Mouse (Mus musculus) hindbrain, postnatal 0 days (tissue): ENCODE measurements around the gene Dlx6. TPM values are rescaled to one million over a fixed set of nuclear protein-coding genes. Genes with fewer than 3 reads are reported as not detected.

Experiments used
- ATAC-seq: fragments of 200-750 bp; cut with Nextera tagmentation; 2 replicates; pipeline ENCODE4 v1.8.0; 2017; ENCODE audit warnings: mild to moderate bottlenecking, moderate TSS enrichment, moderate library complexity
- DNase-seq: peaks from one replicate; pipeline ENCODE4 v3.0.0-alpha.2; 2015; ENCODE audit warnings: low spot score
- H3K27ac ChIP-seq: fragments of 300-500 bp; sonication (generic); 2 replicates; pipeline ENCODE4 v1.5.1; 2014; ENCODE audit warnings: mild to moderate bottlenecking
- H3K27me3 ChIP-seq: fragments of 300-500 bp; sonication (generic); 2 replicates; pipeline ENCODE4 v1.6.1; 2014; ENCODE audit warnings: low read length, mixed read lengths; ENCODE audit not compliant: insufficient read depth
- H3K36me3 ChIP-seq: fragments of 300-500 bp; sonication (generic); 2 replicates; pipeline ENCODE4 v1.6.1; 2014; ENCODE audit warnings: low read length, mixed read lengths; ENCODE audit not compliant: insufficient read depth
- H3K4me1 ChIP-seq: fragments of 300-500 bp; sonication (generic); 2 replicates; pipeline ENCODE4 v1.6.1; 2014; ENCODE audit warnings: antibody characterized with exemption, low read length, mixed read lengths; ENCODE audit not compliant: insufficient read depth
- H3K4me2 ChIP-seq: fragments of 300-500 bp; sonication (generic); 2 replicates; pipeline ENCODE4 v1.6.1; 2014; ENCODE audit warnings: low read depth, mild to moderate bottlenecking, low read length, moderate library complexity, mixed read lengths
- H3K4me3 ChIP-seq: fragments of 300-500 bp; sonication (generic); 2 replicates; pipeline ENCODE4 v1.5.1; 2014; ENCODE audit warnings: low read length
- H3K9ac ChIP-seq: fragments of 300-500 bp; sonication (generic); replicated peaks from 2 replicates; pipeline ENCODE4 v1.6.1; 2014; ENCODE audit warnings: mild to moderate bottlenecking, low read length, moderate library complexity, mixed read lengths
- H3K9me3 ChIP-seq: fragments of 300-500 bp; sonication (generic); 2 replicates; pipeline ENCODE4 v1.6.1; 2016; ENCODE audit warnings: low read length, mixed read lengths
- CTCF ChIP-seq: IDR thresholded peaks from 2 replicates; pipeline ENCODE4 v1.5.1; 2016; ENCODE audit warnings: antibody characterized with exemption, control low read depth, low read depth
- WGBS: fragments of 180-500 bp; shearing (Covaris S2); extraction: QIAGEN DNeasy Blood & Tissue Kit; methylation state at CpG from one replicate; pipeline ENCODE4 v1.1.7; 2014; 5-methylcytosine and 5-hydroxymethylcytosine counted together
- polyA plus RNA-seq: library from polyadenylated mRNA; unstranded; fragments of >200 nt; fragmentation: Nextera tagmentation; extraction: Ambion mirVana; gene quantifications from 2 replicates; pipeline ENCODE4 v1.2.1, GENCODE M21; 2015
- total RNA-seq: library from RNA; depleted of rRNA; stranded (reverse); fragments of >200 nt; gene quantifications from 2 replicates; pipeline ENCODE4 v1.2.3, GENCODE M21; 2014; rRNA removed

Dlx6 gene
- total RNA-seq (not detected in 2 replicates), polyA plus RNA-seq (not detected in 2 replicates)

GRCm38 (mm10) chr6:6863160-6863870 is at the start of gene Dlx6:
TSS of gene Dlx6 (plus strand) at chr6:6863334.
- no peaks in the 10 kb centered on the region for H3K4me1 ChIP-seq
- peak within 1 kb of the TSS; percentile 54 for H3K4me2 ChIP-seq
- H3K27ac ChIP-seq, result no peak within 1 kb of the TSS
- H3K27me3 ChIP-seq, result peaks cover 86% of the 10 kb centered on the region
- DNase-seq, result peak; percentile 20
- no peak for TF ChIP-seq CTCF
- no peaks in the 10 kb centered on the region for H3K9me3 ChIP-seq
- no peak within 1 kb of the TSS for H3K9ac ChIP-seq
- H3K4me3 ChIP-seq, result peak within 1 kb of the TSS; percentile 31
- ATAC-seq, result peak; percentile 62
- under 1% methylated on average over 33 of the region's 52 CpGs for WGBS
- H3K36me3 ChIP-seq, result no peaks in the 10 kb centered on the region

- DNase-seq (no peak), ATAC-seq (no peak)
- no peak for TF ChIP-seq CTCF
- WGBS, result 85% methylated on average over 6 of the region's 6 CpGs
- H3K9me3 ChIP-seq, result no peaks in the 10 kb centered on the region
- H3K27me3 ChIP-seq, result no peaks in the 10 kb centered on the region
- no peaks in the 10 kb centered on the region for H3K4me1 ChIP-seq
- H3K4me2 ChIP-seq, result no peak overlapping the region
- no peak overlapping the region for H3K9ac ChIP-seq
- H3K27ac ChIP-seq, result no peak overlapping the region
- H3K4me3 ChIP-seq, result no peak overlapping the region
- H3K36me3 ChIP-seq, result no peaks in the 10 kb centered on the region
These were observed 46.3 kb upstream of the Dlx6 start for GRCm38 (mm10) chr6:6816821-6817220.

GRCm38 (mm10) chr6:6818036-6818788 is 44.9 kb upstream of the Dlx6 start:
- Histone ChIP-seq H3K27ac (no peak overlapping the region), H3K4me3 (no peak overlapping the region), H3K4me2 (no peak overlapping the region), H3K27me3 (no peaks in the 10 kb centered on the region), H3K9me3 (no peaks in the 10 kb centered on the region), H3K36me3 (no peaks in the 10 kb centered on the region), H3K4me1 (no peaks in the 10 kb centered on the region), H3K9ac (no peak overlapping the region)
- 55% methylated on average over 8 of the region's 9 CpGs for WGBS
- DNase-seq (no peak), ATAC-seq (0 out of 2 replicates have a peak, but pooled peaks have one; percentile 29)
- TF ChIP-seq CTCF, result no peak

GRCm38 (mm10) chr6:6819134-6819533 is 44.0 kb upstream of the Dlx6 start:
- Histone ChIP-seq H3K27ac (no peak overlapping the region), H3K4me3 (no peak overlapping the region), H3K4me2 (no peak overlapping the region), H3K4me1 (no peaks in the 10 kb centered on the region), H3K36me3 (no peaks in the 10 kb centered on the region), H3K9ac (no peak overlapping the region), H3K27me3 (no peaks in the 10 kb centered on the region), H3K9me3 (no peaks in the 10 kb centered on the region)
- DNase-seq (no peak), ATAC-seq (no peak)
- no peak for TF ChIP-seq CTCF
- 23% methylated on average over 7 of the region's 7 CpGs for WGBS

GRCm38 (mm10) chr6:6825313-6825712 is 37.8 kb upstream of the Dlx6 start:
- DNase-seq (no peak), ATAC-seq (no peak)
- Histone ChIP-seq H3K4me3 (no peak overlapping the region), H3K9me3 (no peaks in the 10 kb centered on the region), H3K9ac (no peak overlapping the region), H3K27ac (no peak overlapping the region), H3K27me3 (no peaks in the 10 kb centered on the region), H3K4me1 (no peaks in the 10 kb centered on the region), H3K36me3 (no peaks in the 10 kb centered on the region), H3K4me2 (no peak overlapping the region)
- no peak for TF ChIP-seq CTCF

GRCm38 (mm10) chr6:6826861-6827260 is 36.3 kb upstream of the Dlx6 start:
- no peak for ATAC-seq
- 88% methylated on average over 1 of the region's 1 CpGs for WGBS

GRCm38 (mm10) chr6:6830446-6830845 is 32.7 kb upstream of the Dlx6 start:
- Histone ChIP-seq H3K4me1 (no peaks in the 10 kb centered on the region), H3K4me3 (no peak overlapping the region), H3K9ac (no peak overlapping the region), H3K27ac (no peak overlapping the region), H3K36me3 (no peaks in the 10 kb centered on the region), H3K27me3 (no peaks in the 10 kb centered on the region), H3K4me2 (no peak overlapping the region), H3K9me3 (no peaks in the 10 kb centered on the region)
- 83% methylated on average over 7 of the region's 7 CpGs for WGBS
- no peak for TF ChIP-seq CTCF
- DNase-seq, result no peak
- ATAC-seq, result no peak

More at GRCm38 (mm10) chr6:6826861-6827260, 36.3 kb upstream of the Dlx6 start:
- no peaks in the 10 kb centered on the region for H3K27me3 ChIP-seq
- no peak for DNase-seq
- H3K9me3 ChIP-seq, result no peaks in the 10 kb centered on the region
- H3K4me1 ChIP-seq, result no peaks in the 10 kb centered on the region
- no peak overlapping the region for H3K9ac ChIP-seq
- no peak overlapping the region for H3K27ac ChIP-seq
- no peak overlapping the region for H3K4me3 ChIP-seq
- TF ChIP-seq CTCF, result no peak
- H3K4me2 ChIP-seq, result no peak overlapping the region
- H3K36me3 ChIP-seq, result no peaks in the 10 kb centered on the region
